Mouse (Mus musculus) ovary, postnatal 14 days (tissue): ENCODE data around the gene C87436.

ENCODE experiments used
- DNase-seq: peaks from one replicate; pipeline ENCODE4 v3.0.0; 2022; ENCODE audit warnings: low spot score

C87436 gene

GRCm38 (mm10) chr6:86510979-86511378, 72.8 kb downstream of the C87436 start:
- DNase-seq, result no peak

- DNase-seq, result no peak
Observed at GRCm38 (mm10) chr6:86513296-86513695, 75.1 kb downstream of the C87436 start.

GRCm38 (mm10) chr6:86516021-86516420, 77.8 kb downstream of the C87436 start:
- no peak for DNase-seq

- no peak for DNase-seq
Observed at GRCm38 (mm10) chr6:86519767-86520345, 81.7 kb downstream of the C87436 start.

GRCm38 (mm10) chr6:86522001-86522911, 84.1 kb downstream of the C87436 start:
- DNase-seq, result no peak
